Mouse (Mus musculus) adrenal gland, adult 8-10 months (tissue): ENCODE data around the gene Ddrgk1. TPM values are rescaled to one million over a fixed set of nuclear protein-coding genes. Genes with fewer than 3 reads are reported as not detected.

Experiments
- DNase-seq: peaks from one replicate; pipeline ENCODE4 v3.0.0; 2022
- total RNA-seq, 4 experiments: library from RNA; stranded (reverse); gene quantifications; 2 replicates each; pipeline ENCODE4 v1.2.4; 2022

The Ddrgk1 gene
- 100 to 1,000 TPM; 228 to 279 (median 260) TPM for total RNA-seq

DNA sequence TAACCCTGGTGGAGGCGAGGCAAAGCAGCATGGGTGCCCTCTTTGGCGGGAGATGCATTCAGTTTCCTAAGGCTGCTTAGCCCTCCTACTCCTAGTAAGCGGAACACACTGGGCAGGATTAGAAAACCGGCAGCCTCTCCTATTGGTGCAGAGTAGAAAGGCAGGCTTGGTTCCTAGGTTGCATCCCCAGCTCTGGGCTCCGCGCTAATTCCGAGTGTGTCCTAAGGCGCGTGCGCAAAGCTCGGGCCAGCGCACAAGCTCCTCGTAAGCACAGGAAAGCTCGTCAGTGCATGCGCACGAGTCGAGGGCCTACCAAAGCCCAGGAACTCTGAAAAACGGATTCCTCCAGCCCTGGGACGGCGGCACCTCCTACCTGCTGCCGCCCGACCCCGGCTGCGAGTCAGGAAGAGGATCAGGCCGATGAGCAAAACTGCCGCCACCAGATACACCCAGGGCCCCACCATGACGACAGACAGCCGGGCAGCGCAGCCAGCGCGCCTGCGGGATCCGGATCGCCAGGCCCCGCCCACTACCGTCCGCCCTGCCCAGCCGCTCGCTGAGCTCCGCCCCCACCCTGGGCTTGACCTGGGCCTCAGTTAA, at the start of gene Ddrgk1:
Gene Ddrgk1, minus strand, starts transcription at position 558 of the 600 bp plus-strand sequence.
- DNase-seq: peak; percentile 89

DNA sequence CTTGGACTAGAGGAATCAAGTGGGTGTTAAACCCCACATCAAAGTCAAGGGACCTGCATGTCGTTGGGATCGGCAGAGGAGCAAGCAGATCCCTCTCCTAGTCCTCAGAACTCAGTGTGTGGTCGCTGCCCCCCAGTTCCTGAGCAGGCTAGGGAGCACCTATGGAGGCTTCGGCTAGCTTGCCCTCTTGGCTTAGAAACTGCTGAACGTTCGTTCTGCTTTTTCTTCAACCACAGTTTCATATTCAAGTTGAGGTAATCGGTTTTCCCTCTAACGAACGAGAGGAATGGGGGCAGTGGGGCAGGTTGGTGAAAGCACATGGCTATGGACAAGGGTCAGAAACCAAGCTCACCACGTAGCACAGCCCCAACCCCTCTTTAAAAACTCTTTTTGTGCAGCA, 42.6 kb upstream of the Ddrgk1 start:
- no peak for DNase-seq

- no peak for DNase-seq
Measured at GRCm38 (mm10) chr2:130706602-130707001, 42.1 kb upstream of the Ddrgk1 start.

DNA sequence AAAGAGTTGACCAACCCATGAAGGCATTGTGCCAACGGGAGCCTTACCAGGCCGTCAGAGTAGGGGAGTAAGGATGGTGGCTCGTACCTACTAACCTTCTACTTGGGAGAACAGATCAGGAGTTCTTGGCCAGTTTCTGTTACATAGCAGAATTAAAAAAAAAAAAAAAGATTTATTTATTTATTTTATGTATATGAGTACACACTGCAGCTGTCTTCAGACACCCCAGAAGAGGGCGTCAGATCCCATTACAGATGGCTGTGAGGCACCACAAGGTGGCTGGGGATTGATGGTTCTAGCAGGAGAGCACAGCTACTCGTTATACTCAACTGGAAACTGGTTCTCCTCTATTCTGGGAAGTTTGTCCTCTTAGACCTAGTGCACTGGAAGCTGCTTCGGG, 40.7 kb upstream of the Ddrgk1 start:
- no peak for DNase-seq

GRCm38 (mm10) chr2:130704040-130705001, 39.9 kb upstream of the Ddrgk1 start:
- no peak for DNase-seq

- no peak for DNase-seq
Measured at GRCm38 (mm10) chr2:130697821-130698266, 33.4 kb upstream of the Ddrgk1 start.

- peak; percentile 49 for DNase-seq
Measured at GRCm38 (mm10) chr2:130697153-130697810, 32.8 kb upstream of the Ddrgk1 start, which contains the start of gene Slc4a11. Gene Slc4a11 (minus strand): TSS chr2:130697519.

- no peak for DNase-seq
Measured at GRCm38 (mm10) chr2:130696700-130697152, 32.3 kb upstream of the Ddrgk1 start.

DNA sequence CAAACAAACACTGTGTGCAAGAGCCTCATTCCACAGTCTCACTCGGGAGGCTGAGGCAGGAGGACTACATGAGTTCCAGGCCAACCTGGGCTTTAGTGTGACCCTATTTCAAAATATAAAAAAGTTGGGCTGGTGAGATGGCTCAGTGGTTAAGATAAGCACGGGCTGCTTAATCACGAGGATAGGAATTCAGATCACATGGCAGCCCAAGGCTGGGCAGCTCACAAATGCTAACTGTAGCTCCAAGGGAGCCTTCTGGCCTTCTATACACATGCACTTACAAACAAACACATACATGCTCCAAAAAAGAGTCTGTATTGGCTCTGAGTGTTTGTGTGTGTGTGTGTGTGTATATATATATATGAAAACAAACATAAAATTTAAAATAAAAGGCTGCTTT, 29.1 kb upstream of the Ddrgk1 start:
- DNase-seq: no peak

DNA sequence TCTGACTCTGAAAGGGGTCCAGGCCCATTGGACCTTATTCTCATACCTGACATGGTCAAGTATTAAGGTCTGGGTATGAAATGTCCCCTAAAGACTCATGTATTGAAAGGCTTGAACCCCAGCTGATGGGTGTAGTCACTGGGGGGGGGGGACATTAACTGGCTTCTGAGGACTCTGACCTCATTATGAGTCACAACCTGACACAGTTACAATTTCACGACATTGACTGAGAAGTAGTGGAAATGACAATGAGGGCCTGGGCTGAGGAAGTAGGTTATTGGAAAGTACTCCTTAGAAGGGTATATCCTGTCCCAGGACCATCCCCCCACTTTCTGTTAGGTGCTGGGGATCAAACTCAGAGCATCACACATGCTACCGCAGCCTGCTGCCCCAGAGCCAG, 24.6 kb upstream of the Ddrgk1 start:
- no peak for DNase-seq

DNA sequence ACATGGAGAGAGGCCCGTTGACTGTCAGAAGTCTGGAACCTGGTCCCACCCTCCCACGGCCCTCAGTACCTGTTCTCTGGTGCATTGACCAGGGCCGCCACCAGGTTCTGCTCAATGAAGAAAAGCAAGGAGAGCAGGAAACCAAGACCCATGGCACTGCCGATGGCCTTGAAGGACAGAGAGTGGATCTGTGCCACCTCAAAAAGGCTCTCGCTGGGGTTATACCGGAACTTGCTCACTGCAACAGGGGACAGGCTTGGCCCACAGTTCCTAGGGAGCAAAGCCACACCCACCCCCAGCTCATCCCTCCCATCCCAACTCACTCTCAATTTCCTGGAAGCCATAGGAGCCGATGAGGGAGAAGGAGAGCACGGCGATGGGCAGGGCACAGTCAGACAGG, 21.0 kb upstream of the Ddrgk1 start:
- no peak for DNase-seq

GRCm38 (mm10) chr2:130681531-130681930, 17.1 kb upstream of the Ddrgk1 start:
- DNase-seq: no peak

DNA sequence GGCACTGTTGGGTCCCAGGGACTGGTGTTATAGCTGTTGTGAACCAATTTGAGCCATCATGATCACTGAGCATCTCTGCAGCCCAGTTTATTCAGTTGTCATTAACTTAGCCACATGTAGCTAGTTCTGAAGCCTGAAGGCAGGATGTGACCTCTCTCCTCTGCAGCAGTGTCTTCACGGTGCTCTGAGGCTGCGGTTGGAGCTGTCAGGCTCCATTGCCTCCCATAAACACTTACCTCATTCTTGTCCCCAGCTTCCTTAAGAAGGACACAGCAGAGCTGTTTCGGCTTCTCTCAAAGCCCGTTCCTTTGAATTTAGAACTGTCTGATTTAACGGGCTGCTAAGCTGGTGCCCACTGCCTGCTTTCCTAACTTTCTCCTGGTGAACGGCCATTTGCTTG, 15.4 kb upstream of the Ddrgk1 start:
- no peak for DNase-seq

DNA sequence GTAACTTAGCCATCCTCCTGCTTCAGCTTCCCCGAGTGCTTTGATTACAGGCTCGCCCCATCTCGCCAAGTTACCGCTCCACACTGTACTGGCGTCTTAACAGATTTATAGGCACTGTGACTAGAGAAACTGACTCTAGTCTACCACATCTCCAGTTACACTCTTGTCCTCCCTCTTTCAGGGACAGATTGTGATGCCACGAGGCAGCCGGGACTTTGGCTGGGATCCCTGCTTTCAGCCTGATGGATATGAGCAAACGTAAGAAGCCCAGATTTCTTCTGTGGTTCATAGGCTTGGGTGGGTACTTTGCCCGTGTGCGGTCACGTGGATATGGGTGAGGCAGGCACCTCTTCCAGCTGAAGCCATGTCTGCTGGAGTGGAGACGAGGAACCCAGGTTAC, 14.7 kb upstream of the Ddrgk1 start:
- DNase-seq: no peak

DNA sequence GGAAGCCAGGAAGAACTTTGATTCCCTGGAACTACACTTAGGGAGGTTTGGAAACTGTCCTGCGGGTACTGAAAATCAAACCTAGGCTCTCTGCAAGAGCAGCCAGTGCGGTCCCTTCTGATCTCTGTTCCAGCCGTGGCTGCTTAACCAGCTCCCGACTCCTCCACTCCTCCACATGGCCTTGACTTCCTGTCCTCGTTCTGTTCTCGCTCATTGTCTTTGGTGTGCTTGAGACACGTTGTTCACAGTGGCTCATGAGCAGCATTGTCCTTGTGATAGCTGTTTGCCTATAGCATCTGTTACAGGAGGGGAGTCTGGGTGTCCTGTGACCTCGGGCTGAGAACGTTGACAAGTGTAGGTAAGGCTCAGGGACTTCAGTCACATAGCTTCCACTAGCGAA, 12.8 kb upstream of the Ddrgk1 start:
- peak; percentile 31 for DNase-seq

- DNase-seq: peak; percentile 84
Measured at GRCm38 (mm10) chr2:130667559-130667958, 3.1 kb upstream of the Ddrgk1 start, which contains the start of gene Itpa. Gene Itpa (plus strand): TSS chr2:130667610.

DNA sequence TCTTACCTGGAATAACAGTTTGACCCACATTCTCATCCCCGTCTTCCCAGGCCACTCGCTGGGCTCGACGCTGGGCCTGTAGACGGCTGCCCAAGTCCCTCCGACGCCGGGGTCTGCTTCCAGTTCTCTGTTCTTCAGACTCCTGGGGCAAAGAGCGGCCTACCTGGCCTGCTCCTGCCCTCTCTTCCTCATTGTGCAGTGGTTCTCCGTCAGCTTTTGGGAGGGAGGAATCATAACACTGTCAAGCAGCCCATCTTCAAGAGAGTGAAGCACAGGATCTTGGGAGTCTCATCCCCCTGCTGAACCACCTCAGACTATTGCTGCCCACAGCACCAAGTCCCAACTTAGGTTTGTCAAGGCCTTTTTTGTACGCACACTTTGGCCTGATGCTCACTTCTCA, 1.1 kb downstream of the Ddrgk1 start:
- no peak for DNase-seq

DNA sequence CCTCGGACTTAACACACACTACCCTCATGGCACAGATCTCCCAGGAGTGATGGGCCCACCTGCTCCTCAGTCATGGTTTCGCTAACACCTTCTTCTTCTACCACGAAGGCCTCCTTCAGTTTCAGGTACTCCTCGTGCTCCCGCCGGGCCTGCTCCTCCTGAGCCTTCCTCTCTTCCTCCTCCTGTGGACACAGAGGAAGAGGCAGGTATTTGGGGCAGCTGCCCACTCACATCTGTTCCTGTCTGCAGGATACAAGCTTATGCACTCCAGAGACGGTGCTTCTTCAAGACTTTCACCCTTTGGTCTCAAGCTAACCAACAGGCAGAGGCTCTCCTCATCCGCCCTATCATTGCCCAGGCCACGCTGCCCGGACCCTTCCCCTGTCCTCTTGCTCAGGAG, 5.9 kb downstream of the Ddrgk1 start:
- no peak for DNase-seq

GRCm38 (mm10) chr2:130657541-130657940, 6.9 kb downstream of the Ddrgk1 start:
- DNase-seq: no peak

DNA sequence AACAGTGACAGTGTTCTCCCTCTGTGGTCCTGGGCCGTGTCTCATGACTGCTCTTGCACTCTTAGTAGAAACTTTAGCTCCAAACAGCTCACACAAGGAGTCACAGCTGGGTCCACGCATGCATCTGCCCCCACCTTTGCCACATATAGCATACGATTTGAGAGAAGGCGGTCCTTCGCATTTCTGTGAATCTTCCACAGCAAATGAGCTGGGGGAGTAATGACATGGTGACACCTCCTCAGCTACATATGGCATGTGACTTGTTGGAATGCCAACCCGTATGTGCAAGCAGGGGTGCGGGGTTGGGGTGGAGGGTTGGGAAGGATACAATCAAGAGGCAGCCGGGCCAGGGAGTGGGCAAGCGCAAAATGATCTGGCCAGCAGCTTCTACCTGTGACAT, 7.9 kb downstream of the Ddrgk1 start:
- no peak for DNase-seq

DNA sequence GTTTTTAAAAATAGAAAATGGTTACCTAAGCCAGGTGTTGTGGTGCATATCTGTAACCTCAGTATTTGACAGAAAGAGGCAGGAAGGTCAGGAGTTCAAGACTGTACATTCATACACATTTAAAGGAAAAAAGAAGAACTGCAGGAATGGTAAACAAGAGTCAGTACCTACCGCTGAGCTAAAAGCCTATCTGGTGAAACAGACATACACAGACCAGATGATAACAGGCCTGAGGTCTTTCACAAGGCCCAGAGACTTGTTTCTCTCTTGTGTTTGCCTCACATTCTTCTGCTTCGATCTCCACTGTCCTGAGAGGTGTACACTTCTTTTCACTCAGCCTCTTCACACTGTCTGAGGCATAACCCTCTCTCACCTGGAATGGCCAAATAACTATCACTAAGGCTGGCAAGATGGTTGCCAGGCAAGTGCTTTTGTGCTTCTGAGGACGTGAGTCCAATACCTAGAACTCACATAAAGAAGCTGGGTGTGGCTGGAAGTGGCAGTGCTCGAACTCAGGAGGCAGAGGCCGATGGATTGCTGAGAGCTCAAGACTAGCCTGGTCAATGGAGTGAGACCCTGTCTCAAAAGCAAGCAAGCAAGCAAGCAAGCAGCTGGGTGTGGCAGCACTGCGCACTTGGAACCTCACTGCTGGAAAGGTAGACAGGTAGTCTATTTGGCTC, 8.7 kb downstream of the Ddrgk1 start:
- DNase-seq: no peak

- no peak for DNase-seq
Measured at GRCm38 (mm10) chr2:130653760-130654159, 10.7 kb downstream of the Ddrgk1 start.
